Mouse (Mus musculus) G1E (cell line): ENCODE data around the gene Tmprss9. TPM values are rescaled to one million over a fixed set of nuclear protein-coding genes. Genes with fewer than 3 reads are reported as not detected.

ENCODE experiments used
- ATAC-seq: 2 replicates; pipeline ENCODE4 v1.8.0; 2016; ENCODE audit warnings: mild to moderate bottlenecking; ENCODE audit not compliant: insufficient number of reproducible peaks, poor library complexity, low FRiP score, severe bottlenecking; ENCODE audit errors: extremely low read depth
- DNase-seq: peaks from one replicate; pipeline ENCODE4 v3.0.0; 2012; ENCODE audit warnings: low spot score
- H3K27me3 ChIP-seq: 2 replicates; pipeline ENCODE4 v1.6.1; 2012; ENCODE audit warnings: mild to moderate bottlenecking, low read length, inconsistent platforms; ENCODE audit not compliant: insufficient read depth
- H3K36me3 ChIP-seq: replicated peaks from 2 replicates; pipeline ENCODE3; 2012; ENCODE audit warnings: mild to moderate bottlenecking, inconsistent platforms
- H3K4me1 ChIP-seq: 2 replicates; pipeline ENCODE4 v1.6.1; 2012; ENCODE audit warnings: low read depth, low read length, inconsistent platforms, mixed read lengths; ENCODE audit not compliant: insufficient read depth
- H3K4me3 ChIP-seq: 2 replicates; pipeline ENCODE4 v1.5.1; 2012; ENCODE audit warnings: low read depth, mild to moderate bottlenecking, inconsistent platforms, low read length, moderate library complexity, mixed read lengths
- H3K9me3 ChIP-seq: replicated peaks from 2 replicates; pipeline ENCODE4 v1.6.1; 2012; ENCODE audit warnings: inconsistent platforms
- CTCF ChIP-seq: IDR thresholded peaks from 2 replicates; pipeline ENCODE4 v1.5.1; 2012; ENCODE audit warnings: low read depth, low read length, inconsistent platforms, mixed read lengths
- GATA1 ChIP-seq: IDR thresholded peaks from 2 replicates; pipeline ENCODE4 v1.6.1; 2012; ENCODE audit warnings: borderline replicate concordance, low read length, inconsistent platforms, mixed read lengths
- GATA2 ChIP-seq: IDR thresholded peaks from 2 replicates; pipeline ENCODE4 v1.6.1; 2012; ENCODE audit warnings: low read depth, low read length, inconsistent platforms, borderline replicate concordance
- POLR2AphosphoS5 ChIP-seq: IDR thresholded peaks from 2 replicates; pipeline ENCODE4 v1.6.1; 2012; ENCODE audit warnings: low read depth, low read length, inconsistent platforms; ENCODE audit not compliant: insufficient replicate concordance
- TAL1 ChIP-seq: conservative IDR thresholded peaks from 2 replicates; pipeline ENCODE4 v1.6.1; 2012; ENCODE audit warnings: low read depth, low read length, inconsistent platforms, mixed read lengths
- polyA plus RNA-seq: library from polyadenylated mRNA; stranded (reverse); fragments of >175 nt; gene quantifications from 2 replicates; pipeline ENCODE4 v1.2.3, GENCODE M21; 2012
- total RNA-seq, 2 experiments: library from RNA; stranded (forward) in 1 of 2; stranded (reverse) in 1 of 2; fragments of 200-1000 nt in 1 of 2; fragments of >200 nt in 1 of 2; fragmentation: Nextera tagmentation in 1 of 2; gene quantifications; 2 replicates each; pipeline ENCODE4 v1.2.3; 2014 to 2017

The Tmprss9 gene
- total and polyA plus RNA-seq, 3 experiments: 0.02 to 0.05 TPM; not detected in 1

- Histone ChIP-seq H3K27me3 (peaks cover 25% of the 10 kb centered on the region; the same call in 1 of the 2 replicates), H3K9me3 (no peaks in the 10 kb centered on the region), H3K4me1 (peaks cover 46% of the 10 kb centered on the region), H3K36me3 (peaks cover 35% of the 10 kb centered on the region), H3K4me3 (peak overlapping the region; percentile 64; the same call in 1 of the 2 replicates)
- no peak for ATAC-seq
- no peak for TF ChIP-seq POLR2AphosphoS5
- TF ChIP-seq CTCF: no peak
- no peak for TF ChIP-seq GATA1
- no peak for TF ChIP-seq GATA2
- TF ChIP-seq TAL1: no peak
- no peak for DNase-seq
These were observed 30.0 kb downstream of the Tmprss9 start for GRCm38 (mm10) chr10:80901409-80902272.

GRCm38 (mm10) chr10:80902273-80902940, 30.8 kb downstream of the Tmprss9 start:
- no peak overlapping the region for H3K4me3 ChIP-seq

DNA sequence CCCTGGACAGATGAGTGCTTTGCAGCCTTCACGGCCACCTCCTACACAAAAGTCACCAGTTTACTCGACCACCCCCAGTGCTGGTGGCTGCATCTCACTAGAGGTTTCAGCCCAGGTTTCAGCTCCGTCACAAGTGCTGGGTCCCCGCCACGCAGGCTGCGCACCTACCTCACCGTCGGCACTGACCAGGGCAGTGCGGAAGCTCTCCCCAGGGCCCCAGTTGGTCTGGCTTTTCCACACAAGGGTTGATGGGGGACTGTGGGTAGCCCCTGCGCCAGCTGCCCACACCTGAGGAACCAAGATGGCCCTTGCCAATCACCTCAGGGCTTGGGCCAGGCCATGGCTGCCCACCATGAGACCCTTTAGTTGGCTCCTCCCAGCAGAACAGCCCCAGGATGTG, 31.6 kb downstream of the Tmprss9 start:
- H3K9me3 ChIP-seq: no peaks in the 10 kb centered on the region
- peaks cover 18% of the 10 kb centered on the region for H3K36me3 ChIP-seq
- peaks cover 36% of the 10 kb centered on the region; the same call in 1 of the 2 replicates for H3K27me3 ChIP-seq
- H3K4me3 ChIP-seq: no peak overlapping the region
- DNase-seq (no peak), ATAC-seq (no peak)
- peaks cover 35% of the 10 kb centered on the region for H3K4me1 ChIP-seq
- TF ChIP-seq POLR2AphosphoS5 (no peak), CTCF (no peak)

More at GRCm38 (mm10) chr10:80902273-80902940, 30.8 kb downstream of the Tmprss9 start:
- Histone ChIP-seq H3K9me3 (no peaks in the 10 kb centered on the region), H3K4me1 (peaks cover 43% of the 10 kb centered on the region), H3K27me3 (peaks cover 29% of the 10 kb centered on the region; the same call in 1 of the 2 replicates), H3K36me3 (peaks cover 27% of the 10 kb centered on the region)
- DNase-seq: no peak
- ATAC-seq: no peak
- no peak for TF ChIP-seq POLR2AphosphoS5
- no peak for TF ChIP-seq GATA1

DNA sequence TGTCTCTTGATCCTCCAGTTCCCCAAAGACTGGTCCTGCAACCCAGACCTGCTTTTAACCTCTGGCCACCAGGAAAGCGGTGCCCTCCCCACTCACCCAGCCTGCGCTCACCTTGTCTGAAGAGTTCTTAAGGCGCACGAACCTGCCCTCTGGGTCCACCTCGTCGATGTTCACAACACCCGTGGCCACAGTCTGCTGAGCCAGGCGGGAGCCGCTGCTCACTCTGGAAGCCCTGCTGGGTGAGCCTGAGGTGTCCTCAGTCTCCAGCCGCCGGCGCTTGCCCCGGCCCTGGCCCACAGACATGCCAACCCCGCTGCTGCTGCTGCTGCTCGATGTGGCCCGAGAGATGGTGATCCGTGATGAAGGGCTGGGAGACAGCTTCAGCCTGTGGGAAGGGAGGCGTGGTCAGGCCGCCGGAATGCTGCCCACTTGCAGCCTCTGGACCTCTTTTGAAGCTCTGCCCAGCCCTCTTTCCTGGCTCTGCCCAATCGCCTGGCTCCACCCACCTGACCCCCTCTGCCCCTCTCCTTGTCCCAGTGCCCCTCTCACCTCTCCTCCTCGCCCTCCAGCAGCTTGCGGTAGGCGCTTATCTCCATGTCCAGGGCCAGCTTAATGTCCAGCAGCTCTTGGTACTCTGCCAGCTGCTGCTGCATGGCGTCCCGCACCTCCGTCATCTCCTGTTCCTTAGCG, 32.5 kb downstream of the Tmprss9 start:
- no peak for ATAC-seq
- peaks cover 10% of the 10 kb centered on the region for H3K36me3 ChIP-seq

GRCm38 (mm10) chr10:80904709-80905108, 33.1 kb downstream of the Tmprss9 start:
- DNase-seq (no peak), ATAC-seq (no peak)
- H3K9me3 ChIP-seq: no peaks in the 10 kb centered on the region
- TF ChIP-seq TAL1: no peak
- TF ChIP-seq GATA1: no peak
- no peak for TF ChIP-seq POLR2AphosphoS5
- TF ChIP-seq GATA2: no peak
- TF ChIP-seq CTCF: no peak
- peaks cover 21% of the 10 kb centered on the region for H3K4me1 ChIP-seq
- H3K36me3 ChIP-seq: peaks cover 4% of the 10 kb centered on the region
- H3K4me3 ChIP-seq: no peak overlapping the region
- H3K27me3 ChIP-seq: peaks cover 49% of the 10 kb centered on the region

More for the DNA sequence above, 32.5 kb downstream of the Tmprss9 start:
- Histone ChIP-seq H3K4me1 (peaks cover 27% of the 10 kb centered on the region), H3K4me3 (no peak overlapping the region), H3K9me3 (no peaks in the 10 kb centered on the region), H3K27me3 (peaks cover 44% of the 10 kb centered on the region)
- no peak for DNase-seq
- TF ChIP-seq GATA1 (no peak), GATA2 (no peak), POLR2AphosphoS5 (no peak), TAL1 (no peak), CTCF (no peak)

DNA sequence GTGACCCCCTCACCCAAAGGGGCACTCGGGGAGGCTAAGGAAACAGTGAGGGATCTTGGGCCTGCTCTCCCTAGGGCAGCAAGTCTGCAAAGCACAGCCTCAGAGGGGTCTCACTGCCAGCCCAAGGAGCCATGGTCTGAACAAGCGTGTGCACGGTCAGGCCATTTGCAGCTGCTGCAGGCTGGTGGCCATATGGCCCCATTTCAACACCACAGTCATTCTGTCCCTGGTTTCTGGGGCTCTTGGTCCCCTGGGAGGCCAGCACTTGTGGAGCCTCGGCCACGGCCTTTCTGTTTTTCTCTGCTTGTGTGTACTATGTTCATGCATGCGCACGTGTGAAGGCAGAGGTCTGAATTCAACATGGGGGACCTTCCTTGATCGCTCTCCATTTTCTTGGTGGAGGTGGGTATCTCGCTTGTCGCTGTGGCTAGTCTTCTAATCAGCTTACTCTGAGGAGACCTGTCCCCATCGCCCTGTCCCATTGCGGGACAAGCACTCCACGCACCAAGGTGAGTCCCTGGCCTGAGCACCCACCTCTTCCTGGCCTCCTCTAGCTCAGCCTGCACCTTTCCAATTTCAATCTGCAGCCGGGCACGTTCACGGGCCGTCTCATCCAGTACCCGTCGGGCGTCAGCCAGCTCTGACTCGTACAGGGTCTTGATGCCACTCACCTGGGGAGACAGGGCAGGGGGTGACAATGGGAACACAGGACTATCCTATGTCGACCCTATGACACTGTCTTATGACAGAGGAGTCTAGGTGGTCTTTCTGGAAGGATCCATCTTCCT, 37.9 kb downstream of the Tmprss9 start:
- Histone ChIP-seq H3K27me3 (peaks cover 73% of the 10 kb centered on the region), H3K4me3 (no peak overlapping the region), H3K4me1 (peaks cover 7% of the 10 kb centered on the region), H3K9me3 (no peaks in the 10 kb centered on the region), H3K36me3 (no peaks in the 10 kb centered on the region)
- no peak for DNase-seq
- ATAC-seq: no peak
- no peak for TF ChIP-seq POLR2AphosphoS5
- TF ChIP-seq GATA1: no peak
- no peak for TF ChIP-seq GATA2
- TF ChIP-seq TAL1: no peak
